8 mouse cellular contexts compared by ENCODE assay signal in the genomic region with DNA sequence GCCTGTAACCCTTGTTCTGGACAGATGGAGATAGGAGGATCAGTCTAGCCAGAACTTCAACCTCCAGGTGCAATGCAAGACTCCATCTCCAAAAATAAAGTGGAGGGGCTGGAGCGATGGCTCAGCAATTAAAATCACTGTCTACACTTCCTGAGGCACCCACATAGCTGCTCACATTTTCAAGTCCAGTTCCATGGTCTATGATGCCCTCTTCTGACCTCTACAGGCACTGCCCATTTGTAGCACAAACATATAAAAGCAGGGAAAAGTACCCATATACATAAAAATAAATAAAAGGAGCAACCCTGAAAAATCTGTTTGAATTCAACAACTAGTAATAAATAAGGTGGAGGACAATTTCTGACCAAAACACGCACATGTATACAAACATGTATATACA. TPM values are rescaled to one million over a fixed set of nuclear protein-coding genes. Genes with fewer than 3 reads are reported as not detected.
DNase-seq lines count a peak whose midpoint lies in the region; ATAC-seq lines count a peak whose summit lies in the region.

No protein-coding gene starts in this region.

- ATAC-seq in CD4-positive, CD25-positive, alpha-beta regulatory T cell, adult 4 months = peak; percentile 90

- DNase-seq in adrenal gland, adult (ENCODE audit: inconsistent age in 2 of 2, low spot score in 1 of 2) = peak; percentile 3 to 31
- DNase-seq in adrenal gland, postnatal 14 days = no peak
- DNase-seq in kidney, adult 9 months = peak; percentile 18
- DNase-seq in kidney, adult 11 months = no peak
- peak; percentile 68 for DNase-seq in induced T-regulatory cell, adult 2 months (ENCODE audit: low read depth)
- DNase-seq in spleen, adult 12 weeks (ENCODE audit: low spot score) = no peak
- DNase-seq in ovary, postnatal 14 days (ENCODE audit: low spot score) = no peak

RNA-seq across cellular contexts. Expression of a gene that starts 39.1 kb away (rescaled TPM):
- total RNA-seq in adrenal gland, postnatal 14 days (2021) = 43.5 and 49.1 TPM in 2 replicates
- polyA plus RNA-seq in CD4-positive, CD25-positive, alpha-beta regulatory T cell, adult 4 months (2017; shearing (Covaris generic)) = 10 to 100 TPM; 12.7 to 27.2 TPM

Comparison
In these comparisons a context has a peak if more than half of its experiments do, and no peak if none do; other contexts are left out.
1. DNase-seq: peak in adrenal gland, adult (2 of 2), kidney, adult 9 months (single experiment) and induced T-regulatory cell, adult 2 months (single experiment); none in adrenal gland, postnatal 14 days (single experiment), kidney, adult 11 months (single experiment), spleen, adult 12 weeks (single experiment) and ovary, postnatal 14 days (single experiment).